Mouse (Mus musculus) testis, adult 2 months (tissue): ENCODE results near the gene Cntd1. TPM values are rescaled to one million over a fixed set of nuclear protein-coding genes. Genes with fewer than 3 reads are reported as not detected.

Source experiments
- H3K27ac ChIP-seq: fragments of 200-500 bp; 2 replicates; pipeline ENCODE4 v1.5.1; 2012; ENCODE audit warnings: low read depth, low read length; ENCODE audit not compliant: control insufficient read depth, insufficient read depth
- H3K27me3 ChIP-seq: fragments of 200-500 bp; 2 replicates; pipeline ENCODE4 v1.6.1; 2012; ENCODE audit warnings: mild to moderate bottlenecking, low read length, moderate library complexity; ENCODE audit not compliant: control insufficient read depth, insufficient read depth
- H3K36me3 ChIP-seq: fragments of 200-500 bp; 2 replicates; pipeline ENCODE4 v1.6.1; 2012; ENCODE audit warnings: mild to moderate bottlenecking, low read length; ENCODE audit not compliant: control insufficient read depth, insufficient read depth
- H3K4me1 ChIP-seq: fragments of 200-500 bp; 2 replicates; pipeline ENCODE4 v1.6.1; 2012; ENCODE audit warnings: low read length; ENCODE audit not compliant: control insufficient read depth, insufficient read depth
- H3K4me3 ChIP-seq: fragments of 200-500 bp; 2 replicates; pipeline ENCODE4 v1.5.1; 2012; ENCODE audit warnings: low read depth, mild to moderate bottlenecking, low read length, moderate library complexity, mixed read lengths; ENCODE audit not compliant: control insufficient read depth
- CTCF ChIP-seq: fragments of 200-500 bp; IDR thresholded peaks from 2 replicates; pipeline ENCODE4 v1.5.1; 2012; ENCODE audit warnings: low read depth, mild to moderate bottlenecking, inconsistent platforms, low read length, moderate library complexity; ENCODE audit not compliant: control insufficient read depth, insufficient read depth, insufficient replicate concordance
- POLR2A ChIP-seq: fragments of 200-500 bp; IDR thresholded peaks from 2 replicates; pipeline ENCODE4 v1.6.1; 2012; ENCODE audit warnings: low read depth, mild to moderate bottlenecking, inconsistent platforms, low read length, moderate library complexity; ENCODE audit not compliant: control insufficient read depth
- polyA plus RNA-seq: library from polyadenylated mRNA; depleted of rRNA; stranded (reverse); fragments of >200 nt; gene quantifications from 2 replicates; pipeline ENCODE4 v1.2.3, GENCODE M21; 2012

The Cntd1 gene
- polyA plus RNA-seq, 1 experiment, result 54.6 TPM

GRCm38 (mm10) chr11:101279193-101279569 lies 369 bp downstream of the Cntd1 start:
- Histone ChIP-seq H3K4me1 (peaks cover 11% of the 10 kb centered on the region), H3K36me3 (no peaks in the 10 kb centered on the region; the same call in 1 of the 2 replicates), H3K27me3 (no peaks in the 10 kb centered on the region), H3K27ac (peak overlapping the region; percentile 96), H3K4me3 (peak overlapping the region; percentile 99)
- no peak; the same call in 1 of the 2 replicates for TF ChIP-seq POLR2A
- no peak for TF ChIP-seq CTCF

GRCm38 (mm10) chr11:101280837-101281236 lies 2.0 kb downstream of the Cntd1 start:
- Histone ChIP-seq H3K4me1 (peaks cover 11% of the 10 kb centered on the region), H3K27me3 (no peaks in the 10 kb centered on the region)
- TF ChIP-seq POLR2A, result no peak
- TF ChIP-seq CTCF, result no peak

GRCm38 (mm10) chr11:101282896-101283295 lies 4.1 kb downstream of the Cntd1 start:
- TF ChIP-seq CTCF, result no peak
- TF ChIP-seq POLR2A, result no peak
- H3K36me3 ChIP-seq, result peaks cover 4% of the 10 kb centered on the region; the same call in 1 of the 2 replicates
- H3K27me3 ChIP-seq, result no peaks in the 10 kb centered on the region
- H3K4me1 ChIP-seq, result peaks cover 5% of the 10 kb centered on the region
- H3K27ac ChIP-seq, result no peak overlapping the region
- no peak overlapping the region for H3K4me3 ChIP-seq

More at GRCm38 (mm10) chr11:101280837-101281236, 2.0 kb downstream of the Cntd1 start:
- Histone ChIP-seq H3K36me3 (peaks cover 4% of the 10 kb centered on the region; the same call in 1 of the 2 replicates), H3K4me3 (peak overlapping the region; percentile 43; the same call in 1 of the 2 replicates), H3K27ac (no peak overlapping the region)

GRCm38 (mm10) chr11:101283805-101284204 lies 5.0 kb downstream of the Cntd1 start:
- H3K27me3 ChIP-seq, result no peaks in the 10 kb centered on the region
- H3K36me3 ChIP-seq, result peaks cover 5% of the 10 kb centered on the region; the same call in 1 of the 2 replicates
- H3K4me1 ChIP-seq, result no peaks in the 10 kb centered on the region; the same call in none of the 2 replicates
- no peak overlapping the region for H3K4me3 ChIP-seq
- TF ChIP-seq POLR2A (no peak), CTCF (no peak)
- no peak overlapping the region for H3K27ac ChIP-seq

GRCm38 (mm10) chr11:101287306-101287705 lies 8.5 kb downstream of the Cntd1 start:
- Histone ChIP-seq H3K27me3 (no peaks in the 10 kb centered on the region), H3K27ac (no peak overlapping the region), H3K36me3 (peaks cover 5% of the 10 kb centered on the region; the same call in 1 of the 2 replicates), H3K4me1 (no peaks in the 10 kb centered on the region; the same call in 1 of the 2 replicates), H3K4me3 (no peak overlapping the region)
- TF ChIP-seq POLR2A (no peak), CTCF (no peak)

- H3K4me3 ChIP-seq, result no peak overlapping the region
- no peak overlapping the region for H3K27ac ChIP-seq
- H3K27me3 ChIP-seq, result no peaks in the 10 kb centered on the region
- TF ChIP-seq POLR2A (no peak), CTCF (no peak)
- H3K4me1 ChIP-seq, result no peaks in the 10 kb centered on the region
- H3K36me3 ChIP-seq, result peaks cover 3% of the 10 kb centered on the region
Observed at GRCm38 (mm10) chr11:101291231-101291630, 12.4 kb downstream of the Cntd1 start.

- TF ChIP-seq CTCF, result no peak
- TF ChIP-seq POLR2A, result no peak
- Histone ChIP-seq H3K27ac (no peak overlapping the region), H3K4me1 (no peaks in the 10 kb centered on the region), H3K4me3 (no peak overlapping the region), H3K36me3 (peaks cover 2% of the 10 kb centered on the region), H3K27me3 (no peaks in the 10 kb centered on the region)
Observed at GRCm38 (mm10) chr11:101295191-101295590, 16.4 kb downstream of the Cntd1 start.
